Mouse (Mus musculus): Measurements from ENCODE around the gene D17Wsu92e.
"Not testable (repeated sequence)": the region's sequence is repeated elsewhere in the genome, so short reads cannot be mapped to it uniquely, and the experiment has no call there.

Gene D17Wsu92e

GRCm38 (mm10) chr17:27820568-27821406, at the start of gene D17Wsu92e:
Gene D17Wsu92e (minus strand): TSS chr17:27820648.
- DNase-seq (ENCODE audit: low spot score): peak; percentile 100

- no peak for DNase-seq (ENCODE audit: low spot score)
Observed at GRCm38 (mm10) chr17:27866737-27867136, 46.3 kb upstream of the D17Wsu92e start.

- peak; percentile 29 for DNase-seq (ENCODE audit: low spot score)
Observed at GRCm38 (mm10) chr17:27865461-27865860, 45.0 kb upstream of the D17Wsu92e start.

- no peak for DNase-seq (ENCODE audit: low spot score)
Observed at GRCm38 (mm10) chr17:27859131-27859530, 38.7 kb upstream of the D17Wsu92e start.

- DNase-seq (ENCODE audit: low spot score): peak; percentile 46
Observed at GRCm38 (mm10) chr17:27857649-27858475, 37.4 kb upstream of the D17Wsu92e start.

GRCm38 (mm10) chr17:27856798-27857648, 36.6 kb upstream of the D17Wsu92e start:
- peak; percentile 74 for DNase-seq (ENCODE audit: low spot score)

- DNase-seq (ENCODE audit: low spot score): peak; percentile 87
Observed at GRCm38 (mm10) chr17:27856265-27856797, 35.9 kb upstream of the D17Wsu92e start, which contains the start of gene Uhrf1bp1. Gene Uhrf1bp1 (plus strand): TSS chr17:27856441.

GRCm38 (mm10) chr17:27851076-27851475, 30.6 kb upstream of the D17Wsu92e start:
- DNase-seq (ENCODE audit: low spot score): peak; percentile 92

- no peak for DNase-seq (ENCODE audit: low spot score)
Observed at GRCm38 (mm10) chr17:27848351-27848750, 27.9 kb upstream of the D17Wsu92e start.

GRCm38 (mm10) chr17:27839469-27840252, 19.2 kb upstream of the D17Wsu92e start:
- DNase-seq (ENCODE audit: low spot score): peak; percentile 98

- DNase-seq (ENCODE audit: low spot score): not testable (repeated sequence)
Observed at GRCm38 (mm10) chr17:27837850-27838249, 17.4 kb upstream of the D17Wsu92e start, which contains the start of gene Snrpc. Gene Snrpc (plus strand): TSS chr17:27838150.

- DNase-seq (ENCODE audit: low spot score): no peak
Observed at GRCm38 (mm10) chr17:27830411-27830810, 10.0 kb upstream of the D17Wsu92e start.

- DNase-seq (ENCODE audit: low spot score): no peak
Observed at GRCm38 (mm10) chr17:27827511-27827910, 7.1 kb upstream of the D17Wsu92e start.

- peak; percentile 52 for DNase-seq (ENCODE audit: low spot score)
Observed at GRCm38 (mm10) chr17:27826908-27827383, 6.5 kb upstream of the D17Wsu92e start.

GRCm38 (mm10) chr17:27825984-27826905, 5.8 kb upstream of the D17Wsu92e start:
- peak; percentile 82 for DNase-seq (ENCODE audit: low spot score)

- no peak for DNase-seq (ENCODE audit: low spot score)
Observed at GRCm38 (mm10) chr17:27825539-27825938, 5.1 kb upstream of the D17Wsu92e start.

- no peak for DNase-seq (ENCODE audit: low spot score)
Observed at GRCm38 (mm10) chr17:27824941-27825340, 4.5 kb upstream of the D17Wsu92e start.

GRCm38 (mm10) chr17:27823142-27823905, 2.9 kb upstream of the D17Wsu92e start:
- no peak for DNase-seq (ENCODE audit: low spot score)
